Mouse (Mus musculus): ENCODE data around the gene Ssbp4. TPM values are rescaled to one million over a fixed set of nuclear protein-coding genes. Genes with fewer than 3 reads are reported as not detected.
A peak's percentile ranks its signal among the peaks of the same experiment; 100 is the strongest.
"Not testable (repeated sequence)": the region's sequence is repeated elsewhere in the genome, so short reads cannot be mapped to it uniquely, and the experiment has no call there.

Ssbp4 gene
- polyA plus RNA-seq, 1 experiment from 2014 or later = 62.1 TPM

- ATAC-seq (replicated peaks; ENCODE audit: insufficient number of reproducible peaks, insufficient read depth, low FRiP score, low read depth) = no peak
- WGBS = 22% methylated on average over 50 of the region's 68 CpGs
- Histone ChIP-seq H3K9me3 (replicated peaks) (no peaks in the 10 kb centered on the region), H3K4me3 (peak overlapping the region; percentile 56), H3K27me3 (0 out of 2 replicates have a peak, but pooled peaks cover 2% of the 10 kb centered on the region), H3K36me3 (peaks cover 7% of the 10 kb centered on the region; the same call in 1 of the 2 replicates), H3K4me2 (peak overlapping the region; percentile 83), H3K4me1 (replicated peaks) (peaks cover 69% of the 10 kb centered on the region), H3K9ac (peak overlapping the region; percentile 66), H3K27ac (peak overlapping the region; percentile 41)
Measured at GRCm38 (mm10) chr8:70597417-70598272, 11.0 kb downstream of the Ssbp4 start.

- 80% methylated on average over 17 of the region's 17 CpGs for WGBS
- Histone ChIP-seq H3K9me3 (replicated peaks) (no peaks in the 10 kb centered on the region), H3K9ac (no peak overlapping the region; the same call in 1 of the 2 replicates), H3K4me1 (replicated peaks) (peaks cover 70% of the 10 kb centered on the region), H3K36me3 (peaks cover 7% of the 10 kb centered on the region; the same call in 1 of the 2 replicates), H3K4me2 (peak overlapping the region; percentile 83), H3K27me3 (0 out of 2 replicates have a peak, but pooled peaks cover 2% of the 10 kb centered on the region), H3K27ac (no peak overlapping the region), H3K4me3 (peak overlapping the region; percentile 56)
- no peak for ATAC-seq (replicated peaks; ENCODE audit: insufficient number of reproducible peaks, insufficient read depth, low FRiP score, low read depth)
Measured at GRCm38 (mm10) chr8:70596775-70597416, 11.8 kb downstream of the Ssbp4 start.

- no peak overlapping the region for H3K4me2 ChIP-seq
- no peak overlapping the region for H3K4me3 ChIP-seq
- 93% methylated on average over 18 of the region's 18 CpGs for WGBS
- H3K27ac ChIP-seq = no peak overlapping the region
- no peaks in the 10 kb centered on the region for H3K9me3 ChIP-seq (replicated peaks)
- H3K27me3 ChIP-seq = 0 out of 2 replicates have a peak, but pooled peaks cover 2% of the 10 kb centered on the region
- ATAC-seq (replicated peaks; ENCODE audit: insufficient number of reproducible peaks, insufficient read depth, low FRiP score, low read depth) = no peak
- peaks cover 73% of the 10 kb centered on the region for H3K4me1 ChIP-seq (replicated peaks)
- H3K9ac ChIP-seq = no peak overlapping the region
- H3K36me3 ChIP-seq = peaks cover 7% of the 10 kb centered on the region; the same call in 1 of the 2 replicates
Measured at GRCm38 (mm10) chr8:70596216-70596615, 12.5 kb downstream of the Ssbp4 start.

- no peak overlapping the region; the same call in 1 of the 2 replicates for H3K4me2 ChIP-seq
- H3K36me3 ChIP-seq = peaks cover 7% of the 10 kb centered on the region; the same call in 1 of the 2 replicates
- H3K27ac ChIP-seq = no peak overlapping the region
- no peaks in the 10 kb centered on the region for H3K9me3 ChIP-seq (replicated peaks)
- WGBS = 94% methylated on average over 12 of the region's 12 CpGs
- 0 out of 2 replicates have a peak, but pooled peaks cover 2% of the 10 kb centered on the region for H3K27me3 ChIP-seq
- H3K4me1 ChIP-seq (replicated peaks) = peaks cover 69% of the 10 kb centered on the region
- ATAC-seq (replicated peaks; ENCODE audit: insufficient number of reproducible peaks, insufficient read depth, low FRiP score, low read depth) = no peak
- H3K9ac ChIP-seq = no peak overlapping the region
- no peak overlapping the region for H3K4me3 ChIP-seq
Measured at GRCm38 (mm10) chr8:70595811-70596210, 12.9 kb downstream of the Ssbp4 start.

- Histone ChIP-seq H3K4me1 (replicated peaks) (peaks cover 62% of the 10 kb centered on the region), H3K4me3 (peak overlapping the region; percentile 58), H3K9me3 (replicated peaks) (no peaks in the 10 kb centered on the region), H3K36me3 (peaks cover 15% of the 10 kb centered on the region; the same call in 1 of the 2 replicates), H3K4me2 (peak overlapping the region; percentile 93), H3K9ac (peak overlapping the region; percentile 66), H3K27me3 (0 out of 2 replicates have a peak, but pooled peaks cover 2% of the 10 kb centered on the region), H3K27ac (peak overlapping the region; percentile 88)
- WGBS = 10% methylated on average over 82 of the region's 82 CpGs
- peak; percentile 7; the same call in 1 of the 2 replicates for ATAC-seq (replicated peaks; ENCODE audit: insufficient number of reproducible peaks, insufficient read depth, low FRiP score, low read depth)
Measured at GRCm38 (mm10) chr8:70594621-70595564, 13.8 kb downstream of the Ssbp4 start.

GRCm38 (mm10) chr8:70593961-70594609, 14.6 kb downstream of the Ssbp4 start, which contains the start of gene Isyna1:
Gene Isyna1, plus strand, starts transcription at chr8:70594373.
- Histone ChIP-seq H3K4me1 (replicated peaks) (peaks cover 56% of the 10 kb centered on the region), H3K4me3 (peak within 1 kb of the TSS; percentile 58), H3K27ac (peak within 1 kb of the TSS; percentile 88), H3K36me3 (peaks cover 20% of the 10 kb centered on the region; the same call in 1 of the 2 replicates), H3K27me3 (no peaks in the 10 kb centered on the region), H3K4me2 (peak within 1 kb of the TSS; percentile 93), H3K9me3 (replicated peaks) (no peaks in the 10 kb centered on the region), H3K9ac (peak within 1 kb of the TSS; percentile 66)
- peak; percentile 86 for ATAC-seq (replicated peaks; ENCODE audit: insufficient number of reproducible peaks, insufficient read depth, low FRiP score, low read depth)
- under 1% methylated on average over 39 of the region's 40 CpGs for WGBS

GRCm38 (mm10) chr8:70593173-70593572, 15.5 kb downstream of the Ssbp4 start:
- no peak for ATAC-seq (replicated peaks; ENCODE audit: insufficient number of reproducible peaks, insufficient read depth, low FRiP score, low read depth)
- H3K9me3 ChIP-seq (replicated peaks) = no peaks in the 10 kb centered on the region
- H3K27ac ChIP-seq = peak overlapping the region; percentile 88
- peak overlapping the region; percentile 48; the same call in 1 of the 2 replicates for H3K9ac ChIP-seq
- H3K4me3 ChIP-seq = peak overlapping the region; percentile 58; the same call in 1 of the 2 replicates
- peak overlapping the region; percentile 93 for H3K4me2 ChIP-seq
- no peaks in the 10 kb centered on the region for H3K27me3 ChIP-seq
- peaks cover 27% of the 10 kb centered on the region; the same call in 1 of the 2 replicates for H3K36me3 ChIP-seq
- H3K4me1 ChIP-seq (replicated peaks) = peaks cover 49% of the 10 kb centered on the region
- 45% methylated on average over 8 of the region's 8 CpGs for WGBS

- peak overlapping the region; percentile 46 for H3K27ac ChIP-seq
- no peak overlapping the region for H3K9ac ChIP-seq
- H3K27me3 ChIP-seq = no peaks in the 10 kb centered on the region
- peaks cover 35% of the 10 kb centered on the region for H3K4me1 ChIP-seq (replicated peaks)
- peaks cover 38% of the 10 kb centered on the region; the same call in 1 of the 2 replicates for H3K36me3 ChIP-seq
- 64% methylated on average over 12 of the region's 12 CpGs for WGBS
- no peaks in the 10 kb centered on the region for H3K9me3 ChIP-seq (replicated peaks)
- no peak overlapping the region for H3K4me2 ChIP-seq
- no peak overlapping the region for H3K4me3 ChIP-seq
- ATAC-seq (replicated peaks; ENCODE audit: insufficient number of reproducible peaks, insufficient read depth, low FRiP score, low read depth) = no peak
Measured at GRCm38 (mm10) chr8:70591569-70591968, 17.1 kb downstream of the Ssbp4 start.

GRCm38 (mm10) chr8:70587955-70588354, 20.7 kb downstream of the Ssbp4 start:
- not testable (repeated sequence) for H3K9me3 ChIP-seq (replicated peaks); H3K4me3 ChIP-seq; H3K9ac ChIP-seq; H3K27ac ChIP-seq; H3K27me3 ChIP-seq; ATAC-seq (replicated peaks; ENCODE audit: insufficient number of reproducible peaks, insufficient read depth, low FRiP score, low read depth); H3K4me2 ChIP-seq
- WGBS = 79% methylated on average over 4 of the region's 4 CpGs
- peaks cover 62% of the 10 kb centered on the region for H3K36me3 ChIP-seq
- H3K4me1 ChIP-seq (replicated peaks) = peaks cover 13% of the 10 kb centered on the region

- Histone ChIP-seq H3K4me1 (replicated peaks) (peaks cover 4% of the 10 kb centered on the region), H3K9ac (no peak overlapping the region), H3K4me2 (no peak overlapping the region), H3K4me3 (no peak overlapping the region), H3K27ac (no peak overlapping the region), H3K9me3 (replicated peaks) (no peaks in the 10 kb centered on the region), H3K36me3 (peaks cover 79% of the 10 kb centered on the region), H3K27me3 (no peaks in the 10 kb centered on the region)
- WGBS = 36% methylated on average over 7 of the region's 7 CpGs
- ATAC-seq (replicated peaks; ENCODE audit: insufficient number of reproducible peaks, insufficient read depth, low FRiP score, low read depth) = peak; percentile 37; the same call in 1 of the 2 replicates
Measured at GRCm38 (mm10) chr8:70585258-70585652, 23.4 kb downstream of the Ssbp4 start.
